In genomic region chr2:32712108-32712551, GRCm38 (mm10) we compare ENCODE assay signal across 8 mouse cellular contexts. TPM values are rescaled to one million over a fixed set of nuclear protein-coding genes. Genes with fewer than 3 reads are reported as not detected.
DNase-seq lines count a peak whose midpoint lies in the region; ATAC-seq and TF ChIP-seq lines count a peak whose summit lies in the region.

No protein-coding gene starts in this region.

- no peak for TF ChIP-seq EP300 in liver, embryonic 14.5 days (IDR thresholded peaks at IDR 0.05; ENCODE audit: low read depth)

- H3K27ac ChIP-seq in left cerebral cortex, adult 2 months, result peak overlapping the region; percentile 81
- peak overlapping the region; percentile 57 for H3K27ac ChIP-seq in liver, embryonic 14.5 days
- peak overlapping the region; percentile 98; the same call in 1 of the 2 replicates for H3K27ac ChIP-seq in neural tube, embryonic 11.5 days (ENCODE audit: low read depth, low read length)

- peak overlapping the region; percentile 97 for H3K4me3 ChIP-seq in left cerebral cortex, adult 2 months
- peak overlapping the region; percentile 83 for H3K4me3 ChIP-seq in liver, embryonic 14.5 days (ENCODE audit: insufficient read depth in 1 of 2, low read depth in 2 of 2, low read length in 2 of 2)
- H3K4me3 ChIP-seq in neural tube, embryonic 11.5 days (ENCODE audit: low read depth, low read length), result peak overlapping the region; percentile 90

- ATAC-seq in liver, embryonic 14.5 days (ENCODE audit: insufficient read depth), result peak; percentile 70
- ATAC-seq in neural tube, embryonic 11.5 days (ENCODE audit: insufficient read depth, low FRiP score, low TSS enrichment), result peak; percentile 56

- no peaks in the 10 kb centered on the region for H3K9me3 ChIP-seq in liver, embryonic 14.5 days (ENCODE audit: control insufficient read depth, low read length)
- H3K9me3 ChIP-seq in neural tube, embryonic 11.5 days (ENCODE audit: control insufficient read depth, low read length), result no peaks in the 10 kb centered on the region

- peaks cover 35% of the 10 kb centered on the region for H3K36me3 ChIP-seq in liver, embryonic 14.5 days (replicated peaks; ENCODE audit: control insufficient read depth, insufficient read depth, low read depth)
- peaks cover 16% of the 10 kb centered on the region for H3K36me3 ChIP-seq in neural tube, embryonic 11.5 days (ENCODE audit: control insufficient read depth, insufficient read depth, low read length)

- no peaks in the 10 kb centered on the region for H3K27me3 ChIP-seq in liver, embryonic 14.5 days (ENCODE audit: control insufficient read depth, insufficient read depth, low read length)
- H3K27me3 ChIP-seq in neural tube, embryonic 11.5 days (ENCODE audit: control insufficient read depth, insufficient read depth, low read length), result no peaks in the 10 kb centered on the region

- no peak for TF ChIP-seq CTCF in left cerebral cortex, adult 2 months (IDR thresholded peaks at IDR 0.05)
- TF ChIP-seq CTCF in liver, embryonic 14.5 days (IDR thresholded peaks at IDR 0.05; ENCODE audit: low read depth), result peak; percentile 45

- H3K4me2 ChIP-seq in liver, embryonic 14.5 days (ENCODE audit: low read depth), result peak overlapping the region; percentile 93
- peak overlapping the region; percentile 78 for H3K4me2 ChIP-seq in neural tube, embryonic 11.5 days (ENCODE audit: low read depth)

- H3K9ac ChIP-seq in liver, embryonic 14.5 days (replicated peaks), result peak overlapping the region; percentile 83
- H3K9ac ChIP-seq in neural tube, embryonic 11.5 days (ENCODE audit: low read length), result peak overlapping the region; percentile 91

- peak; percentile 42 to 48 for DNase-seq in left cerebral cortex, adult 2 months (ENCODE audit: extremely low spot score in 1 of 2, low spot score in 2 of 2)
- DNase-seq in left cerebral cortex, adult 9 months (ENCODE audit: low spot score in 2 of 2), result no peak
- peak; percentile 67 for DNase-seq in embryo, embryonic 10.5 days (ENCODE audit: low spot score)
- peak; percentile 99 for DNase-seq in heart, adult 11 months
- DNase-seq in kidney, adult 18-20 months, result peak; percentile 79
- DNase-seq in liver, embryonic 14.5 days (ENCODE audit: low read depth in 3 of 3, low spot score in 3 of 3), result peak; percentile 58 to 62 (median 60)
- DNase-seq in neural tube, embryonic 11.5 days (ENCODE audit: low spot score), result peak; percentile 58
- peak; percentile 85 for DNase-seq in testis, postnatal 10 days (ENCODE audit: low spot score)

- peaks cover 12 to 23% of the 10 kb centered on the region in 2 experiments for H3K4me1 ChIP-seq in liver, embryonic 14.5 days (replicated peaks; ENCODE audit: control insufficient read depth in 2 of 2, insufficient read depth in 2 of 2, low read length in 1 of 2)
- H3K4me1 ChIP-seq in neural tube, embryonic 11.5 days (ENCODE audit: control insufficient read depth, insufficient read depth, low read length), result peaks cover 12% of the 10 kb centered on the region

- 0% methylated on average over 41 of the region's 41 CpGs for WGBS in liver, embryonic 14.5 days (ENCODE audit: insufficient replicate concordance)
- 0% methylated on average over 41 of the region's 41 CpGs for WGBS in neural tube, embryonic 11.5 days

- intact Hi-C loops in left cerebral cortex, adult 2 months (cut with DNase I), result no loop called here

RNA-seq across cellular contexts. Expression of gene Cdk9, which starts 0.7 kb away (rescaled TPM):
- 100 to 1,000 TPM; 129 to 134 TPM for total RNA-seq in left cerebral cortex, adult 2 months (2021)
- polyA plus RNA-seq in liver, embryonic 14.5 days (2012; rRNA removed), result 53.9 and 60.7 TPM in 2 replicates
- 36.5 and 42.0 TPM in 2 replicates for polyA plus RNA-seq in liver, embryonic 14.5 days (2014; fragmentation: Nextera tagmentation; extraction: Ambion mirVana)
- 82.4 and 84.6 TPM in 2 replicates for polyA plus RNA-seq in neural tube, embryonic 11.5 days (2014; fragmentation: Nextera tagmentation; extraction: Ambion mirVana)

RNA-seq across cellular contexts. Expression of gene Fpgs, which starts 8.2 kb away (rescaled TPM):
- total RNA-seq in left cerebral cortex, adult 2 months (2021), result 10 to 100 TPM in 1 of 2 experiments, 1 to 10 TPM in 1; 9.4 to 10.5 TPM
- 45.3 and 51.0 TPM in 2 replicates for polyA plus RNA-seq in liver, embryonic 14.5 days (2012; rRNA removed)
- 21.6 and 25.7 TPM in 2 replicates for polyA plus RNA-seq in liver, embryonic 14.5 days (2014; fragmentation: Nextera tagmentation; extraction: Ambion mirVana)
- 18.0 and 19.4 TPM in 2 replicates for polyA plus RNA-seq in neural tube, embryonic 11.5 days (2014; fragmentation: Nextera tagmentation; extraction: Ambion mirVana)

RNA-seq across cellular contexts. Expression of gene Sh2d3c, which starts 8.7 kb away (rescaled TPM):
- total RNA-seq in left cerebral cortex, adult 2 months (2021), result 10 to 100 TPM; 31.1 to 42.5 TPM
- 4.7 and 5.8 TPM in 2 replicates for polyA plus RNA-seq in liver, embryonic 14.5 days (2012; rRNA removed)
- 3.5 and 5.1 TPM in 2 replicates for polyA plus RNA-seq in liver, embryonic 14.5 days (2014; fragmentation: Nextera tagmentation; extraction: Ambion mirVana)
- polyA plus RNA-seq in neural tube, embryonic 11.5 days (2014; fragmentation: Nextera tagmentation; extraction: Ambion mirVana), result 30.6 TPM in 2 replicates

RNA-seq across cellular contexts. Expression of gene 6330409D20Rik, which starts 28.7 kb away (rescaled TPM):
- 1 to 10 TPM; 1.6 to 2.2 TPM for total RNA-seq in left cerebral cortex, adult 2 months (2021)
- 0.07 TPM in 1 of 2 replicates, not detected in the other for polyA plus RNA-seq in liver, embryonic 14.5 days (2012; rRNA removed)
- not detected in 2 replicates for polyA plus RNA-seq in liver, embryonic 14.5 days (2014; fragmentation: Nextera tagmentation; extraction: Ambion mirVana)
- polyA plus RNA-seq in neural tube, embryonic 11.5 days (2014; fragmentation: Nextera tagmentation; extraction: Ambion mirVana), result 2.1 and 2.2 TPM in 2 replicates

RNA-seq across cellular contexts. Expression of gene Tor2a, which starts 44.9 kb away (rescaled TPM):
- total RNA-seq in left cerebral cortex, adult 2 months (2021), result 10 to 100 TPM; 30.4 to 30.7 TPM
- 21.2 and 30.7 TPM in 2 replicates for polyA plus RNA-seq in liver, embryonic 14.5 days (2012; rRNA removed)
- 25.2 and 28.1 TPM in 2 replicates for polyA plus RNA-seq in liver, embryonic 14.5 days (2014; fragmentation: Nextera tagmentation; extraction: Ambion mirVana)
- polyA plus RNA-seq in neural tube, embryonic 11.5 days (2014; fragmentation: Nextera tagmentation; extraction: Ambion mirVana), result 59.7 and 63.1 TPM in 2 replicates

Comparison
In these comparisons a context has a peak if more than half of its experiments do, and no peak if none do; other contexts are left out.
1. DNase-seq: peak in left cerebral cortex, adult 2 months (2 of 2), embryo, embryonic 10.5 days (single experiment), heart, adult 11 months (single experiment), kidney, adult 18-20 months (single experiment), liver, embryonic 14.5 days (3 of 3), neural tube, embryonic 11.5 days (single experiment) and testis, postnatal 10 days (single experiment); none in left cerebral cortex, adult 9 months (0 of 2).
2. Peak in every context shown above with its lines, with median percentiles within 50 percentile points of each other: H3K27ac ChIP-seq and H3K4me3 ChIP-seq.